Mouse (Mus musculus): ENCODE measurements around the gene Mid1. TPM values are rescaled to one million over a fixed set of nuclear protein-coding genes. Genes with fewer than 3 reads are reported as not detected.
"Not testable (repeated sequence)": the region's sequence is repeated elsewhere in the genome, so short reads cannot be mapped to it uniquely, and the experiment has no call there.

Mid1 gene
- total RNA-seq, 1 experiment, result 201 TPM

DNA sequence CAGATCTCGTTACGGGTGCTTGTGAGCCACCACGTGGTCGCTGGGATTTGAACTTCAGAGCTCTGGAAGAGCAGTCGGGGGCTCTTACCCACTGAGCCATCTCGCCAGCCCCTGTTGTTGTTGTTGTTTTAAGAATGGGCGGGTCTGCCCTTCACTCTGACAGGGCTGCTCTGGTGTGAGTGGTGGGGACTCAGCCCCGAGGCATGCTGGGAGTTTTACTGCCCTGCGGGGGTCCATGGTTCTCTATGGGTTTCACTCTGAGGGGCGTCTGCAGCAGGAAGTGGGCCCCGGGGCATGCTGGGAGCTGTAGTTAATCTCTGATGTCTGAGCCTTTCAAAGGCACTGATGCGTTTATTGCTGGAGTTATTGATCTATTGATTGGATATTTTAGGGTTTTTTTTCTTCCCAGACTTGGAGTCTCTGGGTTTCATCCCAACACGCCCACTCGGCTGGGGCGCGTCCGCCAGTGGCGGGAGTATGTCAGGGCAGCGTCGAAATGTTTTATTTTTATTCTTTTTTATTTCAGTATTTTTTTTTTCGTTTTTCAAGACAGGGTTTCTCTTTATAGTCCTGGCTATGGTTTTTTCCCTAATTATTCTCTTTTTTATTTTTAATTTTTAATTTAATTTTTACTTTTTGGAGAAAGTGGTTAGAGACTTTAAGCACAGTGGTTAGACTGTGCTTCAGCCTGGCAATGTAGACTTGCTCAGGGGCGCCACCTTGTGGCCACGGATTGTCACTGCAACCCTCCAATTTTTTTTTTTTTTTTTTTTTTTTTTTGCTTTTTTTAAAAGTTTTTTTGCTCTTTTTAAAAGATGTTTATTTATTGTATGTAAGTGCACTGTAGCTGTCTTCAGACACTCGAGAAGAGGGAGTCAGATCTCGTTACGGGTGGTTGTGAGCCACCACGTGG is 332.6 kb downstream of the Mid1 start:
- peak; percentile 100 for DNase-seq (ENCODE audit: low read depth, low spot score)
- in situ Hi-C loops (cut with MboI; ENCODE audit: low sequenced_read_pairs in 2 of 2, unreplicated experiment in 2 of 2); H3K9me3 ChIP-seq (ENCODE audit: control insufficient read depth, insufficient read depth, low read depth, low read length); H3K9ac ChIP-seq (ENCODE audit: insufficient read depth, low read depth, low read length, poor library complexity, severe bottlenecking); H3K4me1 ChIP-seq (ENCODE audit: control insufficient read depth in 2 of 2, insufficient read depth in 2 of 2, low read length in 2 of 2, poor library complexity in 1 of 2): not testable (repeated sequence)
- H3K4me3 ChIP-seq (ENCODE audit: insufficient read depth in 1 of 2, low read depth in 1 of 2, low read length in 2 of 2, poor library complexity in 1 of 2, severe bottlenecking in 1 of 2), result peak overlapping the region in 1 of 2 experiments; percentile 17; a peak in 2 of 4 replicates
- H3K36me3 ChIP-seq (ENCODE audit: control insufficient read depth, insufficient read depth, low read length, poor library complexity, severe bottlenecking), result peaks cover 54% of the 10 kb centered on the region
- peak overlapping the region; percentile 19 for H3K27ac ChIP-seq (ENCODE audit: insufficient read depth, low read depth, low read length, poor library complexity, severe bottlenecking)

DNA sequence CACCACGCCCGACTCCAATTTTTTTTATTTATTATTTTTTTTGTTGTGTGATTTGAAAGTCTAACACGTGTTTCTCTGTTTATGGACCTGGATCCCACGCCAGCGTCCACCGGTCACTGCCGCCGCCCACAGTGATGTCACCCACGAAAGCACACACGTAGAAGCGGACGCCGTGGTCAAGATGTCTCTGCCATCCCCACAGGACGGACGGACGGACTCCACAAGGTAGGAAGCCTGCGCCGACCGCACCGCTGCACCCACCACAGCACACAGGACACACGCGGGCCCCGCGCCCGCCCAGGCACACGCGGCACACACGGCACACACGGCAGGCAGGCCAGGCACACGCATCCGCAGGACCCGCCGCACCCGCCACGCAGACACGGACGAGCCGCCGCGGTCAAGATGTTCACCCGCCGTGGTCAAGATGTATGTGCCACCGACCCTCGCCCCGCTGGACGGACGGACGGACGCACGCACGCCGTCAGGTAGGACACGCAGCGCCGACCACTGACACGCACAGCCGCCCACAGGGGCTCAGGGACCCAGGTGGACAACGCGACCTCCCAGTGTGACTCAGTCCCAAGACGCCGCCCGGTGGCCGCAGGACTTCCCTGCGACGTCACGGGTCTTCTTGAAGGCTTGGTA is 333.7 kb downstream of the Mid1 start:
- H3K36me3 ChIP-seq (ENCODE audit: control insufficient read depth, insufficient read depth, low read length, poor library complexity, severe bottlenecking), result peaks cover 54% of the 10 kb centered on the region
- not testable (repeated sequence) for H3K9me3 ChIP-seq (ENCODE audit: control insufficient read depth, insufficient read depth, low read depth, low read length)

DNA sequence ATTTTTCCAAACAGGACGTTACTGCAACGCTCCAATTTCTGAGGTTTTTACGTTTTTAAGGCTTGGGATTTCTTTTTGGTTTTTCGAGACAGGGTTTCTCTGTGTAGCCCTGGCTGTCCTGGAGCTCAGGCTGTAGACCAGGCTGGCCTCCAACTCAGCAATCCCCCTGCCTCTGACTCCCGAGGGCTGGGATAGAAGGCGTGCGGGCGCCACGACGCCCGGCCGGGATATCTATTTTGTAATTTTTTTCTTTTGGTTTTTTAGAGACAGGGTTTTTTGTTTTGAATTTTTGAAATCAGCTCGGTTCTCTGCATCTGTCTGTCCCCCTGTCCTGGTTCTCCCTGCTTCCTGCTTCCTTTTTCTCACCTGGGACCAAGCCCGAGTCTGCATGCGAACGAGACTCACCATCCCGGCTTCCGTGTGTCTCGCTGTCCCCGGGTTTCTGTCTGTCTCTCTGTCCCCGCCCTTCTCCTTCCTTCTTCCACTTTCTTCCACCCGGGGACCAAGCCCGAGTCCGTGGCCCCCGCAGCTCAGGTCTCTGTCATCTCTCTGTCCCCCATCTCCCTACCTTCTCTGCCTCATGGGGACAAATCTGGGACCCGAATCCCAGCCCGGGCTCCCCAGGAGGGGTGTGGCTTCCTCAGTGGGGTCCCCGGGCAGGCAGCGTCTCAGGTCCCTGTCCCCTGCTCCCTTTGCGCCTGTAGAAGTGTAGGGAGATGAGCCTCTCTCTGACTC is 334.4 kb downstream of the Mid1 start:
- in situ Hi-C loops (cut with MboI; ENCODE audit: low sequenced_read_pairs in 2 of 2, unreplicated experiment in 2 of 2); H3K9me3 ChIP-seq (ENCODE audit: control insufficient read depth, insufficient read depth, low read depth, low read length); H3K4me1 ChIP-seq (ENCODE audit: control insufficient read depth in 2 of 2, insufficient read depth in 2 of 2, low read length in 2 of 2, poor library complexity in 1 of 2): not testable (repeated sequence)
- peak overlapping the region in 1 of 2 experiments; percentile 45; a peak in 2 of 4 replicates for H3K4me3 ChIP-seq (ENCODE audit: insufficient read depth in 1 of 2, low read depth in 1 of 2, low read length in 2 of 2, poor library complexity in 1 of 2, severe bottlenecking in 1 of 2)
- peaks cover 51% of the 10 kb centered on the region for H3K36me3 ChIP-seq (ENCODE audit: control insufficient read depth, insufficient read depth, low read length, poor library complexity, severe bottlenecking)
- H3K9ac ChIP-seq (ENCODE audit: insufficient read depth, low read depth, low read length, poor library complexity, severe bottlenecking), result peak overlapping the region; percentile 0; the same call in 1 of the 2 replicates
- peak overlapping the region; percentile 56 for H3K27ac ChIP-seq (ENCODE audit: insufficient read depth, low read depth, low read length, poor library complexity, severe bottlenecking)
- peak; percentile 92 for DNase-seq (ENCODE audit: low read depth, low spot score)

More for the DNA sequence above, 333.7 kb downstream of the Mid1 start:
- peak overlapping the region; percentile 56 for H3K27ac ChIP-seq (ENCODE audit: insufficient read depth, low read depth, low read length, poor library complexity, severe bottlenecking)
- in situ Hi-C loops (cut with MboI; ENCODE audit: low sequenced_read_pairs in 2 of 2, unreplicated experiment in 2 of 2); H3K4me1 ChIP-seq (ENCODE audit: control insufficient read depth in 2 of 2, insufficient read depth in 2 of 2, low read length in 2 of 2, poor library complexity in 1 of 2): not testable (repeated sequence)
- H3K4me3 ChIP-seq (ENCODE audit: insufficient read depth in 1 of 2, low read depth in 1 of 2, low read length in 2 of 2, poor library complexity in 1 of 2, severe bottlenecking in 1 of 2), result peak overlapping the region; percentile 28 to 45
- H3K9ac ChIP-seq (ENCODE audit: insufficient read depth, low read depth, low read length, poor library complexity, severe bottlenecking), result peak overlapping the region; percentile 51
- DNase-seq (ENCODE audit: low read depth, low spot score), result peak; percentile 92

DNA sequence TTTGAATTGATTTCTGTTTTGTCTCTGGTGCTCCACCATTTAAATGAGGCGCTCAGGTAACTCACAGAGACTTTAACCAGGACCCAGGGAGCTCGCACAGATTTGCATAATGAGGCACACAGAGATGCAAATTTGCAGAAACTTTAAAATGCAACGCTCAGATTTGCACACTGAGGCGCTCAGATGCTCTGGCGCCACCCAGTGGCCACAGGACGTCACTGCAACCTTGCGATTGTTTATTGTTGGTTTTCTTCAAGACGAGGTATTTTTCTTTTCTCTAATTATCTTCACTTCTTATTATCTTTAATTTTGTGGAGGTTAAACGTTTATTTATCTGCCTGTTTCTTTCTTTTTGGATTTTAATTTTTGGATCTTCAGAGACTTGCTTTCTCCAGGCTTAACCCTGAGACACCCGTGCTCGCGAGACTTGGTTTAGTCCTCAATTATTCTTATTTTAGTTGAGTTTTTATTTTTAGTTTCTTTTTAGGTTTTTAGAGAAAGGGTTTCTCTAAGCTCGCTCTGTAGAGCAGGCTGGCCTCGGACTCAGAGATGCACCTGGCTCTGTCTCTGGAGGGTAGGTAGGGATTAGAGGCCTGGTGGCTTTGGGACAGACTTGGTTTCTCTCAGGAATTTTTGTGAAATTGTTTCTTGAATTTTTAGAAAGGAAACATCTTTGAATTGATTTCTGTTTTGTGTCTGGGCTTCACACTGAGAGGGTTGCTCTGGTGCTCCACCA is 335.1 kb downstream of the Mid1 start:
- Histone ChIP-seq H3K36me3 (ENCODE audit: control insufficient read depth, insufficient read depth, low read length, poor library complexity, severe bottlenecking) (peaks cover 51% of the 10 kb centered on the region), H3K27ac (ENCODE audit: insufficient read depth, low read depth, low read length, poor library complexity, severe bottlenecking) (peak overlapping the region; percentile 56)
- H3K4me1 ChIP-seq (ENCODE audit: control insufficient read depth in 2 of 2, insufficient read depth in 2 of 2, low read length in 2 of 2, poor library complexity in 1 of 2); in situ Hi-C loops (cut with MboI; ENCODE audit: low sequenced_read_pairs in 2 of 2, unreplicated experiment in 2 of 2); H3K4me3 ChIP-seq (ENCODE audit: insufficient read depth in 1 of 2, low read depth in 1 of 2, low read length in 2 of 2, poor library complexity in 1 of 2, severe bottlenecking in 1 of 2); H3K9ac ChIP-seq (ENCODE audit: insufficient read depth, low read depth, low read length, poor library complexity, severe bottlenecking); H3K9me3 ChIP-seq (ENCODE audit: control insufficient read depth, insufficient read depth, low read depth, low read length): not testable (repeated sequence)
- peak; percentile 100 for DNase-seq (ENCODE audit: low read depth, low spot score)

DNA sequence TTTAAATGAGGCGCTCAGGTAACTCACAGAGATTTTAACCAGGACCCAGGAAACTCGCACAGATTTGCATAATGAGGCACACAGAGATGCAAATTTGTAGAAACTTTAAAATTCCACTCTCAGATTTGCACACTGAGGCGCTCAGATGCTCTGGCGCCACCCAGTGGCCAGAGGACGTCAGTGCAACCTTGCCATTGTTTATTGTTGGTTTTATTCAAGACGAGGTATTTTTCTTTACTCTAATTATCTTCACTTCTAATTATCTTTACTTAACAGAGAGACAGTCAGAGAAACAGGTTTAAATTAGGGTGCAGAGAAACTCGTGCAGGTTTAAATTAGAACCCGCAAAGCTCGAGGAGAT is 335.7 kb downstream of the Mid1 start:
- Histone ChIP-seq H3K27ac (ENCODE audit: insufficient read depth, low read depth, low read length, poor library complexity, severe bottlenecking) (peak overlapping the region; percentile 30; the same call in 1 of the 2 replicates), H3K36me3 (ENCODE audit: control insufficient read depth, insufficient read depth, low read length, poor library complexity, severe bottlenecking) (peaks cover 51% of the 10 kb centered on the region)
- H3K4me1 ChIP-seq (ENCODE audit: control insufficient read depth in 2 of 2, insufficient read depth in 2 of 2, low read length in 2 of 2, poor library complexity in 1 of 2); H3K9me3 ChIP-seq (ENCODE audit: control insufficient read depth, insufficient read depth, low read depth, low read length); H3K4me3 ChIP-seq (ENCODE audit: insufficient read depth in 1 of 2, low read depth in 1 of 2, low read length in 2 of 2, poor library complexity in 1 of 2, severe bottlenecking in 1 of 2); H3K9ac ChIP-seq (ENCODE audit: insufficient read depth, low read depth, low read length, poor library complexity, severe bottlenecking); in situ Hi-C loops (cut with MboI; ENCODE audit: low sequenced_read_pairs in 2 of 2, unreplicated experiment in 2 of 2): not testable (repeated sequence)
- DNase-seq (ENCODE audit: low read depth, low spot score), result peak; percentile 100

DNA sequence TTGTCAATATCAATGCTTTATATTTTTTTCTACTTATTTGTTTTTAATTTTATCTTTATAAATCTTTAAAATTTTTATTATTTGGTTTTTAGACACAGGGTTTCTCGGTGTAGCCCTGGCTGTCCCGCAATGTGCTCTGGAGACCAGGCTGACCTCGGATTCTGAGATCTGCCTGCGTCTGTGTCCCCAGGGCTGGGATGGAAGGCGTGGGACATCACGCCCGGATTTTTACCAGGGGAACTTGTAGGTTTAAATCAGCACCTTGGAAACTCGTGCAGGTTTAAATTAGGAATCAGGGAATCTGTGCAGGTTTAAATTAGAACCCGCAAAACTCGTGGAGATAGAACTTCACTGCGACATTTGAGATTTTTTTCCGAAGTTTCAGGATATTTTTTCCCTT is 336.2 kb downstream of the Mid1 start:
- in situ Hi-C loops (cut with MboI; ENCODE audit: low sequenced_read_pairs in 2 of 2, unreplicated experiment in 2 of 2); H3K9ac ChIP-seq (ENCODE audit: insufficient read depth, low read depth, low read length, poor library complexity, severe bottlenecking); H3K4me3 ChIP-seq (ENCODE audit: insufficient read depth in 1 of 2, low read depth in 1 of 2, low read length in 2 of 2, poor library complexity in 1 of 2, severe bottlenecking in 1 of 2); H3K4me1 ChIP-seq (ENCODE audit: control insufficient read depth in 2 of 2, insufficient read depth in 2 of 2, low read length in 2 of 2, poor library complexity in 1 of 2); H3K9me3 ChIP-seq (ENCODE audit: control insufficient read depth, insufficient read depth, low read depth, low read length): not testable (repeated sequence)
- DNase-seq (ENCODE audit: low read depth, low spot score), result peak; percentile 100
- Histone ChIP-seq H3K36me3 (ENCODE audit: control insufficient read depth, insufficient read depth, low read length, poor library complexity, severe bottlenecking) (peaks cover 50% of the 10 kb centered on the region), H3K27ac (ENCODE audit: insufficient read depth, low read depth, low read length, poor library complexity, severe bottlenecking) (peak overlapping the region; percentile 88)

DNA sequence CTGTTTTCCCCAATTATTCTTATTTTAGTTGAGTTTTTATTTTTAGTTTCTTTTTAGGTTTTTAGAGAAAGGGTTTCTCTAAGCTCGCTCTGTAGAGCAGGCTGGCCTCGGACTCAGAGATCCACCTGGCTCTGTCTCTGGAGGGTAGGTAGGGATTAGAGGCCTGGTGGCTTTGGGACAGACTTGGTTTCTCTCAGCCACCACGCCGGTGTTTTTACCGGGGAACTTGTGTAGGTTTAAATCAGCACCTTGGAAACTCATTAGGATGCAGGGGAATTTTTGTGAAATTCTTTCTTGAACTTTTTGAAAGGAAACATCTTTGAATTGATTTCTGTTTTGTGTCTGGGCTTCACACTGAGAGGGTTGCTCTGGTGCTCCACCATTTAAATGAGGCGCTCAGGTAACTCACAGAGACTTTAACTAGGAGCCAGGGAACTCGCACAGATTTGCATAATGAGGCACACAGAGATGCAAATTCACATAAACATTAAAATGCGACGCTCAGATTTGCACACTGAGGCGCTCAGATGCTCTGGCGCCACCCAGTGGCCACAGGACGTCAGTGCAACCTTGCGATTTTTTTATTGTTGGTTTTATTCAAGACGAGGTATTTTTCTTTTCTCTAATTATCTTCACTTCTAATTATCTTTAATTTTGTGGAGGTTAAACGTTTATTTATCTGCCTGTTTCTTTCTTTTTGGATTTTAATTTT is 336.9 kb downstream of the Mid1 start:
- DNase-seq (ENCODE audit: low read depth, low spot score), result peak; percentile 100
- H3K9me3 ChIP-seq (ENCODE audit: control insufficient read depth, insufficient read depth, low read depth, low read length); H3K4me1 ChIP-seq (ENCODE audit: control insufficient read depth in 2 of 2, insufficient read depth in 2 of 2, low read length in 2 of 2, poor library complexity in 1 of 2); in situ Hi-C loops (cut with MboI; ENCODE audit: low sequenced_read_pairs in 2 of 2, unreplicated experiment in 2 of 2); H3K4me3 ChIP-seq (ENCODE audit: insufficient read depth in 1 of 2, low read depth in 1 of 2, low read length in 2 of 2, poor library complexity in 1 of 2, severe bottlenecking in 1 of 2); H3K9ac ChIP-seq (ENCODE audit: insufficient read depth, low read depth, low read length, poor library complexity, severe bottlenecking): not testable (repeated sequence)
- H3K27ac ChIP-seq (ENCODE audit: insufficient read depth, low read depth, low read length, poor library complexity, severe bottlenecking), result peak overlapping the region; percentile 88
- peaks cover 48% of the 10 kb centered on the region for H3K36me3 ChIP-seq (ENCODE audit: control insufficient read depth, insufficient read depth, low read length, poor library complexity, severe bottlenecking)
